Mouse (Mus musculus): ENCODE data around the gene Prr14. TPM values are rescaled to one million over a fixed set of nuclear protein-coding genes. Genes with fewer than 3 reads are reported as not detected.
"Not testable (repeated sequence)": the region's sequence is repeated elsewhere in the genome, so short reads cannot be mapped to it uniquely, and the experiment has no call there.

Prr14 gene
- polyA plus RNA-seq, 1 experiment from 2014 or later, result 55.4 TPM

- Histone ChIP-seq H3K9ac (no peak overlapping the region), H3K4me1 (peaks cover 31% of the 10 kb centered on the region), H3K9me3 (replicated peaks) (no peaks in the 10 kb centered on the region), H3K4me3 (no peak overlapping the region), H3K36me3 (peaks cover 32% of the 10 kb centered on the region), H3K4me2 (replicated peaks) (no peak overlapping the region), H3K27me3 (no peaks in the 10 kb centered on the region), H3K27ac (no peak overlapping the region)
- ATAC-seq (ENCODE audit: low FRiP score), result no peak
- WGBS, result 95% methylated on average over 2 of the region's 2 CpGs
Observed at GRCm38 (mm10) chr7:127453056-127453455, 6.4 kb upstream of the Prr14 start.

DNA sequence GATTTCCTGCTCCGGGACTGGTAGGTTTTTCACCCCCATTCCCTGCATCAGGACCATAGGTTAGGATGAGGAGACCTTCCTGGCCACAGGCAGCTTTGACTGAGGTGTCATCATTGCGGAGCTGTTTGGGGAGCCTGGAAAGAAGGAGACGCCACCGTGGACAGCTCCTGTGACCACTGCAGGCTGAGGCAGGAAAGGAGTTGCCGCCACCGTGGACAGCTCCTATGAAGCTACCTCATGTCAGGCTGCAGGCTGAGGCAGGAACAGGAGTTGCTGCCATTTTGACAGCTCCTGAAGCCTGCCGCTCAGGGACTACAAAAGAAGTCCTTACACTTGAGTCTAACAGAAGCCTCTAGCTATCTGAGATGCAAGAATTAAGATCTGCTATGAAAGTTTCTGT lies 4.5 kb upstream of the Prr14 start:
- Histone ChIP-seq H3K36me3 (peaks cover 38% of the 10 kb centered on the region), H3K27me3 (no peaks in the 10 kb centered on the region), H3K4me1 (peaks cover 27% of the 10 kb centered on the region), H3K9ac (no peak overlapping the region), H3K9me3 (replicated peaks) (no peaks in the 10 kb centered on the region), H3K4me3 (no peak overlapping the region), H3K4me2 (replicated peaks) (no peak overlapping the region), H3K27ac (no peak overlapping the region)
- no peak for ATAC-seq (ENCODE audit: low FRiP score)
- 92% methylated on average over 7 of the region's 7 CpGs for WGBS

DNA sequence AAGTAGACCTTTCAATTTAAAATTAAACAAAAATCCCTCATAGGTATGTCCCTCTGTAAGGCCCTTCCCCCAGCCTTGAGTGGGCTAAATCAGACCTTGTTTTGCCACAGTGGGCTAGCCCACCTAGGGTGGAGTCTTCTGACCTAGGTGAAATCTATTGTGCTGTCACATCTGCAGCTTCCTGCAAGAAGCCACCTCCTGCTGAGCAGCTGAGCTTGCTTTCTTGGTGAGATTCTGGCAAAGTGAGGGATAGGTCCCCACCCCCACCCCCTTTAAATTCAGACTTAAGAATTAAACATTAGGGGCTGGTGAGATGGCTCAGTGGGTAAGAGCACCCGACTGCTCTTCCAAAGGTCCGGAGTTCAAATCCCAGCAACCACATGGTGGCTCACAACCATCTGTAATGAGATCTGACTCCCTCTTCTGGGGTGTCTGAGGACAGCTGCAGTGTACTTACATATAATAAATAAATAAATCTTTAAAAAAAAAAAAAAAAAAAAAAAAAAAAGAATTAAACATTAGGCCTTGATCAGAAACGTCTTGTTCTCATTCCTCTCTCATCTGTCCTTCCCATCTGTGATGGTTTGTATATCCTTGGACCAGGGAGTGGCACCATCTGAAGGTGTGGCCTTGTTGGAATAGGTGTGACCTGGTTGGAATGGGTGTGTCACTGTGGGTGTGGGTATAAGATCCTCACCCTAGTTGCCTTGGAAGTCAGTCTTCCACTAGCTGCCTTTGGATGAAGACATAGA lies 864 bp upstream of the Prr14 start:
- WGBS, result 88% methylated on average over 3 of the region's 3 CpGs
- H3K36me3 ChIP-seq, result peaks cover 57% of the 10 kb centered on the region
- not testable (repeated sequence) for H3K9me3 ChIP-seq (replicated peaks); H3K4me1 ChIP-seq; H3K9ac ChIP-seq; H3K4me3 ChIP-seq; ATAC-seq (ENCODE audit: low FRiP score); H3K4me2 ChIP-seq (replicated peaks); H3K27me3 ChIP-seq; H3K27ac ChIP-seq

- Histone ChIP-seq H3K9ac (no peak overlapping the region), H3K4me3 (no peak overlapping the region), H3K4me1 (peaks cover 7% of the 10 kb centered on the region), H3K4me2 (replicated peaks) (no peak overlapping the region), H3K27me3 (no peaks in the 10 kb centered on the region), H3K27ac (no peak overlapping the region), H3K36me3 (peaks cover 43% of the 10 kb centered on the region), H3K9me3 (replicated peaks) (no peaks in the 10 kb centered on the region)
- no peak for ATAC-seq (ENCODE audit: low FRiP score)
- WGBS, result 93% methylated on average over 3 of the region's 3 CpGs
Observed at GRCm38 (mm10) chr7:127465191-127465590, 5.8 kb downstream of the Prr14 start.

GRCm38 (mm10) chr7:127465670-127466069 lies 6.3 kb downstream of the Prr14 start:
- not testable (repeated sequence) for H3K4me2 ChIP-seq (replicated peaks); H3K9me3 ChIP-seq (replicated peaks); H3K9ac ChIP-seq; H3K4me3 ChIP-seq; ATAC-seq (ENCODE audit: low FRiP score); H3K4me1 ChIP-seq; H3K27ac ChIP-seq; H3K27me3 ChIP-seq
- 100% methylated on average over 2 of the region's 2 CpGs for WGBS
- H3K36me3 ChIP-seq, result peaks cover 38% of the 10 kb centered on the region

- WGBS, result 92% methylated on average over 4 of the region's 4 CpGs
- no peaks in the 10 kb centered on the region for H3K9me3 ChIP-seq (replicated peaks)
- no peak overlapping the region for H3K27ac ChIP-seq
- H3K4me2 ChIP-seq (replicated peaks), result no peak overlapping the region
- H3K4me1 ChIP-seq, result peaks cover 7% of the 10 kb centered on the region
- H3K27me3 ChIP-seq, result no peaks in the 10 kb centered on the region
- H3K36me3 ChIP-seq, result peaks cover 35% of the 10 kb centered on the region
- no peak overlapping the region for H3K4me3 ChIP-seq
- no peak overlapping the region for H3K9ac ChIP-seq
- ATAC-seq (ENCODE audit: low FRiP score), result no peak
Observed at GRCm38 (mm10) chr7:127466606-127467005, 7.2 kb downstream of the Prr14 start.

- peak; percentile 47 for ATAC-seq (ENCODE audit: low FRiP score)
- Histone ChIP-seq H3K36me3 (peaks cover 41% of the 10 kb centered on the region), H3K4me3 (peak overlapping the region; percentile 89), H3K4me2 (replicated peaks) (peak overlapping the region; percentile 76), H3K27me3 (no peaks in the 10 kb centered on the region), H3K9me3 (replicated peaks) (no peaks in the 10 kb centered on the region), H3K27ac (peak overlapping the region; percentile 98), H3K9ac (peak overlapping the region; percentile 71), H3K4me1 (peaks cover 17% of the 10 kb centered on the region)
- 9% methylated on average over 10 of the region's 10 CpGs for WGBS
Observed at GRCm38 (mm10) chr7:127470011-127470715, 10.8 kb downstream of the Prr14 start.

DNA sequence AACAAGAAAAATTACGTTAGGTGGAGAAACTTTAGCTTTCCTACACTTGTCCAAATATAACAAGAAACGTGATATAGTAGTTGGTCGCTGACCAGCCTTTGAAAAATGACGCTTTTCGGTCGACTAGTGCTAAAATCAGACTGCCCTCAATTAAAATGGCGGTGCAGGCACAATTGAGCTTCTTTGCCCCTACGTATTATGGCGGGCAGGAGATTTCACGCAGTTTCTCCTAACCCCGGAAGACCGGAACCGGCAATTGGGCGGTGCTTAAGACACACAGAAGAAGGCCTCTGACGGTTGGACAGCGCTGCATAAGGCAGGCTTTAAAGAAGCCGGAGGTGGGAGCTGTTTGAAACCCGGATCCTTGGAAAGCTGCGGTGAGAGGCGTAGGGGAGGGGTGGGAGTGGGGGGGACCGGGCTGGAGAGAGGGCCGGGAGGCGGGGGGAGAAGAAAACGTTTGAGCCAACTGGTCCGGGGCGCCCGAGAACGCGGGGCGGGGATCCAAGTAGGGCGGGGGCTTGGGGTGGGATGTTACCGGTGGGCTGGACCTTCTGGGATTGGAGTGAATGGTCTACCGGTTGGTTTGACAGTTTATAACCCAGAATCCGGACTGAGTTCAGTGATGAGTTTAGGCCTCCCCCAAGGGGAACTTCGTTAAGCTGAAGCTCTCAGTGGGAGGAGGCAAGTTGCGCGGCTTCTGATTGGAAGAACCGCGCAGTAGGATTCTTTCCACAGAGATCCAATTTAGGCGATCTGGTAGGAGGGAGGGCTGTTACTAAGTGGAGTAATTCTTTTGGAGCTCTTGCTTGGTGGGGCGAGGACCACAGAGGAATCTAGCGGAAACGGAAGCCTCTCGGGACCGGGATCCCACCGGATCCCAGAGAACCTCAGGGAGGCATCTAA lies 11.6 kb downstream of the Prr14 start:
- peaks cover 43% of the 10 kb centered on the region for H3K36me3 ChIP-seq

DNA sequence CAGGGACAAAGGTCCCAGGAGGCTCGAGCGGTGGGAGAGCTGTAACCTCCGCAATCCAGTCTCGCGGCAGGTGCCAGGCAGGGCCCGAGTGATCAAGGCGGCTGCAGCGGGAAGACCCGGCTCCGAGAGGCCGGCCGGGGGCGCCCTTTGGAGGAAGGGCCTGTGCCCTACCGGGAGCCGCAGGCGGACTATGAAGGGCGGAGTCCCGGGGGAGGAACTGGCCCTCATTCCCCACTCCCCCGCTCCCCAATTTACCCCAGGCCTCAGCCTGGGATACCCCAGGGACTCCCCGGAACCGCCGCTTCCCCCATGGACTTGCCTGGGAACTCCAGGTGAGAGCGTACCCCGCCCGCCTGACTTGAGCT lies 12.2 kb downstream of the Prr14 start:
- Histone ChIP-seq H3K4me1 (peaks cover 17% of the 10 kb centered on the region), H3K9ac (peak overlapping the region; percentile 96), H3K27me3 (no peaks in the 10 kb centered on the region), H3K27ac (peak overlapping the region; percentile 98), H3K4me2 (replicated peaks) (peak overlapping the region; percentile 76), H3K4me3 (peak overlapping the region; percentile 89), H3K9me3 (replicated peaks) (no peaks in the 10 kb centered on the region), H3K36me3 (peaks cover 43% of the 10 kb centered on the region)
- ATAC-seq (ENCODE audit: low FRiP score), result peak; percentile 30
- WGBS, result under 1% methylated on average over 24 of the region's 25 CpGs

More for the DNA sequence above, 11.6 kb downstream of the Prr14 start:
- WGBS, result under 1% methylated on average over 46 of the region's 46 CpGs
- H3K4me2 ChIP-seq (replicated peaks), result peak overlapping the region; percentile 76
- peak; percentile 94 for ATAC-seq (ENCODE audit: low FRiP score)
- peak overlapping the region; percentile 98 for H3K27ac ChIP-seq
- H3K9me3 ChIP-seq (replicated peaks), result no peaks in the 10 kb centered on the region
- peak overlapping the region; percentile 89 for H3K4me3 ChIP-seq
- peak overlapping the region; percentile 96 for H3K9ac ChIP-seq
- H3K27me3 ChIP-seq, result no peaks in the 10 kb centered on the region
- H3K4me1 ChIP-seq, result peaks cover 17% of the 10 kb centered on the region

DNA sequence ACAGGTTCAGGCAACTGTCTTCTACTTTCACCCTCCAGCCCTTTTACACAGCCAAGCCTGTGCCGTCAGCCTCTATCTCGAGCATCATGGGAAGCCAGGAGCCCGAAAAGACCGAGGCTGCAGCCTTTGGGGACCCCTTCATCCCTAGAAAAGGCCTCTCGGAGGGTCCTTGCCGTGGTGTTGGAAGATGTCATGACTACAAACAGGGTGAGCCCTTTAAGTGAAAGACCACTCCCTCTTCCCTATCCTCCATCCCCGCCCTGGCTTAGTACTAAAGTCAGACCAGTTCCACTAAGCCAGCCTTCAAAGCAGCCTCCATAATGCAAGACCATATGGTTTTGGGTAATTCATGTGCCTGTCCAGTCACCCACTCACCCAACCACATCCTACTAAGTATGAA lies 12.6 kb downstream of the Prr14 start:
- peak overlapping the region; percentile 96 for H3K9ac ChIP-seq
- no peak for ATAC-seq (ENCODE audit: low FRiP score)
- WGBS, result 2% methylated on average over 7 of the region's 7 CpGs
- peak overlapping the region; percentile 98 for H3K27ac ChIP-seq
- no peaks in the 10 kb centered on the region for H3K9me3 ChIP-seq (replicated peaks)
- H3K36me3 ChIP-seq, result peaks cover 43% of the 10 kb centered on the region
- H3K27me3 ChIP-seq, result no peaks in the 10 kb centered on the region
- H3K4me2 ChIP-seq (replicated peaks), result peak overlapping the region; percentile 76
- H3K4me1 ChIP-seq, result peaks cover 20% of the 10 kb centered on the region
- H3K4me3 ChIP-seq, result peak overlapping the region; percentile 89

DNA sequence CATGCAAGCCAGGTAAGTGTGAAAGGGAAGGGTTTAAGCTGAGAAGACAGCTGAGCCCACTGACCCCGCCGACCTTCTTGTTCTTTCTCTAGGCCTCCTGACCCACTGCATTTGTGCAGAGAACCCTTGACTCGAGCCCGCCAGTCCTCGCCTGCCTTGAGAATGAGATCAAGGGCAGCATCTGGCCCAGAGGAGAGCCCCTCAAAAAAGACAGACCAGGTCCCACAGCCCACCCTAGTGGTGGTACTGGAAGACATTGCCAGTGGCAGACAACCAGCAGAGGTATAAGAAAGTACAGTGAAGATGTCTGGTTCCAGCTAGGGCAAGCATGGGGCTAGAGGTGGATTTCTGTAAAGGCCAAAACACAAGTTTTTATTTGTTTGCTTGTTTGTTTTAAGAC lies 14.3 kb downstream of the Prr14 start:
- ATAC-seq (ENCODE audit: low FRiP score), result no peak
- no peaks in the 10 kb centered on the region for H3K27me3 ChIP-seq
- H3K27ac ChIP-seq, result no peak overlapping the region
- no peaks in the 10 kb centered on the region for H3K9me3 ChIP-seq (replicated peaks)
- peaks cover 24% of the 10 kb centered on the region for H3K4me1 ChIP-seq
- WGBS, result 76% methylated on average over 5 of the region's 5 CpGs
- no peak overlapping the region for H3K9ac ChIP-seq
- H3K4me2 ChIP-seq (replicated peaks), result no peak overlapping the region
- peaks cover 37% of the 10 kb centered on the region for H3K36me3 ChIP-seq
- H3K4me3 ChIP-seq, result no peak overlapping the region

Measured in hindbrain, embryonic 12.5 days (tissue).